Mouse (Mus musculus) megakaryocyte progenitor cell, adult 5-6 weeks (primary cell): Measurements from ENCODE around the gene Arid4a. TPM values are rescaled to one million over a fixed set of nuclear protein-coding genes. Genes with fewer than 3 reads are reported as not detected.
"Not testable (repeated sequence)": the region's sequence is repeated elsewhere in the genome, so short reads cannot be mapped to it uniquely, and the experiment has no call there.

Experiments used
- ATAC-seq: replicated peaks from 2 replicates; pipeline ENCODE4 v1.8.0; 2016; ENCODE audit warnings: mild to moderate bottlenecking, moderate TSS enrichment, inconsistent platforms; ENCODE audit not compliant: poor library complexity
- total RNA-seq, 2 experiments: library from RNA; stranded (forward) in 1 of 2; stranded (reverse) in 1 of 2; fragments of 157-497, 149-512 nt in 1 of 2; fragments of 200-1000 nt in 1 of 2; gene quantifications; 2 replicates each; pipeline versions ENCODE4 v1.2.3 to v1.2.4; 2015 to 2017

Arid4a gene
- total RNA-seq, 2 experiments from 2014 or later, result 25.8 to 36.6 TPM

DNA sequence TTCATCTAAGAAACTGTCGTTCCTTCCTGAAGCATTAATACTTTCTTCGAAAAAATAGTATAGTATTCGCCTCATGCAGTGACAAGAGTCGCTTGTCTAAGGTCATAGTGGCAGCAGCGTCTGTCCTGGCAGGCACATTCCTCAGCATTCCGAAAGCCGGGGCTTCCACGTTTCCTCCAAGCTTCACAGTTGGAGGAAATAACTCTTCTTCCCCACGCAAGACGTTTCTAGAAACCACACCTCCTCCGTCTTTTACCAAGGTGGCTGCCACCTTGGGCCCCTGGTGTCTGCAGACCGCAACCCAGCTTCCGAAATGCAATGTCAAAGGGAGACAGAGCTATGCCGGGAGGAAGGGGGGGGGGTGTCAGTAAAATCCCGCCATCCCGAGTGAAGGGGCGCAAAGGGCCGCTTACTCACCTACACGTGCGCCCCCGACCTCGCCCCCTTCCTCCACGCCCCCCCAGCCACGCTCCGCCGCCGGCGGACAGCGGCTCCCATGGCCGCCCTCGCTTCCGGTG, 886 bp upstream of the Arid4a start:
- ATAC-seq, result peak; percentile 57

DNA sequence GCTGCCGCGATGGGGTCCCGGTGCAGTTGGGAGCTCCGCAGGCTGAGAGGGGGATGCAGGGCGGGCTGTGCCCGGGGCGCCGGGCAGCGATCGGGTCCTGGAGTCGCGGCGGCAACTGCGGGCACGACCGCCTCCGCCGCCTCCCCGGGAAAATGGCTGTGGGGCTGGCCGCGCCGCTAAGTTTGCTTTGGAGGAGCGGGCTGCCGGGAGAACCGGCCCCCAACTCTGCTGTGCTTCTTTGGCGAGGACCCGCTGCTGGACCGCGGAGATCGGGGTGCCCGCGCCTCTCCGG, 367 bp downstream of the Arid4a start:
- no peak for ATAC-seq

DNA sequence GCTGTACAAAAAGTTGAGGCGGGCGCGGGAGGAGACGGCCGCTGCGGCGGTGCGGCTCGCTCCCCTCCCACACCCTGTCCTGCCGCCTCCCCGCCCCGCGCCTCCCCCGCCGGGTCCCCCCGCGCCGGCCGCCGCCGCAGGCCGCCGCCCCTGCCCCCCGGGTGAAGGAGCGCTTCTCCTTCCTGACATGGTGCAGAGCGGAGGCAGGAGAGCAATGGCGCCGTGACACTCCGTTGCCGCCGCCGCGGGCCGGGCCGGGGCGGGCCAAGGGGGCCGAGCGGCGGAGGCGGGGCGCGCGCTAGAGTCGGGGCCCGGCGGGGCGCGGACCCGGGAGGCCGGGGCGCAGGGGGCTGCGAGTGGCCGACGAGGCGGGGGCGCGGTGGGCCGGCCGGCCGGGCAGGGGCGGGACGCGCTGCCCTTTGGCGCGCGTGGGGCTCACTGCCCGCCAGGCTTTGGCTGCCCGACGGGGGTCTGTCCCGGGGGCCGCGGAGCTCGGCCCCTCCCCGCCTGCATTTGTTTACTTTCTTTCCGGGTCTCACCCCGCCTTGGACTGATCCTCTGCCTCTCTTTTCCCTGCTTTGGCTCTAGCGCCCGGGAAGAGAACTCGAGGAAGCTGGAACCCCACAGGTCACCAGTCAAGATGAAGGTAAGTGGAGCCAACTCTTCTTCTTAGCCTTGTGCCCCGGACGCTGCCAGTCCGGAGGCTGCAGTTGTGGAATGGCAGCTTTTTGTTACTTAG, 882 bp downstream of the Arid4a start:
- ATAC-seq, result no peak; the same call in 1 of the 2 replicates

DNA sequence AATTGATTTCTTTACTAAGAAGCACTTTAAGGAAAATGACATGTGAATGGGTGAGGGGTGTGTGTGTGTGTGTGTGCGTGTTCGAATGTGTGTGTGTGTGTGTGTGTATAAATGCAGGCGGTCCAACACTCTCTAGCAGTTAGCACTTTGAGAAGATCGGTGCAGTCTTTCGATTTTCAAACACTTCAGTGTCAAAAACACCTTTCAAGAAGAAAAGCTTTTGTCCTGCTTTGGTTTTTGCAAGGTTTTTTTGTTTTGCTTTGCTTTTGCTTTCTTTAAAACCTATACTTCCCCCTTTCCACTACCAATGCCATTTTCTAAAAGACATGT, 1.4 kb downstream of the Arid4a start:
- no peak for ATAC-seq

DNA sequence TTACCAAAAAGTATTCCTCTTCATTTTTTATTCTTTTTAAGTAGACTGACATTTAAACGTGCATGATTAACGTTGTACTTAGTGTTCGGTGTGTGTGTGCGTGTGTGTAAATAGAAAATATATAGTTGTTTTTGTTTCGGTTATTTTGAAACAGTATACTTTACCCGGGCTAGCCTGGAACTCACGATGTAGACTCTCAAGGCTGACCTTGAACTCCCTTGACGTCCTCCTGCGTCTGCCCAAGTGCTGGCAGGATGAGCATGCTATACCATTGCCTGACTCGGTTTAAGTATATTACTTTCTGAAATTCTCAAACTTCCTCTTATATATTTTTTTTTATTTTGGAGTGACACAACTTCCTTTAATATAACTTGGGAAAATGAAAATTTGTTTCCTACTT, 2.0 kb downstream of the Arid4a start:
- ATAC-seq, result no peak

DNA sequence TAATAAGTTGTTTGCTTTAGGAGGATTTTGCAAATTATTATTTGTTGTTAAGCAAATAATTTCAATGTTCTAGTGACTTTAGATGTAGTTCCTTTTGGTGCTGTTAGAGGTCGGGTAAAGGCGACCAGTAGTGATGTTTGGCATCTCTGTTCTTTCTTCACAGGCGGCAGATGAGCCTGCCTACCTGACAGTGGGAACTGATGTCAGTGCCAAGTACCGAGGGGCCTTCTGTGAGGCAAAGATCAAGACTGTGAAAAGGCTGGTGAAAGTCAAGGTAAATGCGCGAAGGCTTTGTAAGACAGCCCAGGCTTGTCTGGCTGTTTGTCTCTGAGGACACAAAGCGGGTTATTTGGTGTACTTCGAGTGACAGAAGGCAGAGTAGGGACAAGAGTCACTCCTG, 3.4 kb downstream of the Arid4a start:
- no peak for ATAC-seq

DNA sequence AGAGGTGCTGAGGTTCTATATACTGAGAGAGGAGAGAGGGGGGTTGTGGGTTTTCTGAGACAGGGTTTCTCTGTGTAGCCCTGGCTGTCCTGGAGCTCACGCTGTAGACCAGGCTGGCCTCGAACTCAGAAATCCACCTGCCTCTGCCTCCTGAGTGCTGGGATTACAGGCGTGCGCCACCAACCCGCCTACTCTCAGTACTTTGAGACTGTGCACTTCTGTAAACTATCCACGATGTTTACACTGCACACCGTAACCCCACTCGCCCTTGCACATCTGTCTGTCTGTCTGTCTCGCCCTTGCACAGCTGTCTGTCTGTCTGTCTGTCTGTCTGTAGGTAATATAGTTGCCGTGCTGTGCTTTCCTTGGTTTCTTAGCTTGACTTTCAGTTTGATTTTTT, 8.6 kb downstream of the Arid4a start:
- no peak for ATAC-seq

DNA sequence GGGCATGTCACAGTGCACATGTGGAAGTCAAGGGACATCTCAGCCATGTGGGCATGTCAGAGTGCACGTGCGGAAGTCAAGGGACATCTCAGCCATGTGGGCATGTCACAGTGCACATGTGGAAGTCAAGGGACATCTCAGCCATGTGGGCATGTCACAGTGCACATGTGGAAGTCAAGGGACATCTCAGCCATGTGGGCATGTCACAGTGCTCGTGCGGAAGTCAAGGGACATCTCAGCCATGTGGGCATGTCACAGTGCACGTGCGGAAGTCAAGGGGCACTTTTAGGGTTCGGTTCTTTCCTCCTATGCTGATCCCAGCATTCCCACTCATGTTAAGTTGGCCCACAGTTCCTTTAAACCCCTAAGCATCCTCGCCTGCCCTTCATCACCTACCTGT, 12.5 kb downstream of the Arid4a start:
- ATAC-seq, result not testable (repeated sequence)

DNA sequence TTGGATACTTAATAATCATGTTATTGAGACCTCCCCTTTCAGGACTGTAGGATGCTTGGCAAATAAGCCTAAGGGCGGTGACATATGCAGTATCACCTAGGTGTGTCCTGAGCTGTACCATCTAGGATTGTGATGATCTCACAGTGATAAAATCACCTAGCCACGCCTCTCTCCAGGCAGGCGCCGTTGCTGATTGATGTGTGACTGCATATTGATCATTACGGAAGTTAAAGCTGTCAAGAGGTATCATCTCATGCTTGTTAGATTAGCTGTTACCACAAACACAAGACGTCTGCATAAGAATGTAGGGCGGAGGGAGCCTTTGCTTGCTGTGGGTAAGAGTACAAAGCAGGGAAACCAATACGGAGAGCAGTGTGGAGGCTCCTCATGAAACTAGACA, 14.5 kb downstream of the Arid4a start:
- ATAC-seq, result no peak

DNA sequence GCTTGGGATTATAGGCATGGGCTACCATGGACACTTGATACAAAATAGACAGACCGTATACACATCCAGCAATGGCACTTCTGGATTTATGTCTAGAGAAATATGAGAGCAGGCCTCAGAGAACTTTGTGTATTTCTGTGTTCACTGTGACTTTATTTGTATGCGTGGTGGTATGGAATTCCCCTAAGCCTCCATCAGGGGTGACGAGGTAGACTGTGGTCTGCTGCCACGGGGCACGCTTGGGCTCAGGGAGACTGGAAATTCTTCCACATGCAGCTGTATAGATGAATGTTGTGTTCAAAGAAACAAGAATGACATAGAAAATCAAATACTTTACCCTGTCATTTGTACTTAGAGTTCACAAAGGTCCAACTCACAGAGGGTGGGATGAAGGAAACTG, 14.9 kb downstream of the Arid4a start:
- no peak for ATAC-seq

DNA sequence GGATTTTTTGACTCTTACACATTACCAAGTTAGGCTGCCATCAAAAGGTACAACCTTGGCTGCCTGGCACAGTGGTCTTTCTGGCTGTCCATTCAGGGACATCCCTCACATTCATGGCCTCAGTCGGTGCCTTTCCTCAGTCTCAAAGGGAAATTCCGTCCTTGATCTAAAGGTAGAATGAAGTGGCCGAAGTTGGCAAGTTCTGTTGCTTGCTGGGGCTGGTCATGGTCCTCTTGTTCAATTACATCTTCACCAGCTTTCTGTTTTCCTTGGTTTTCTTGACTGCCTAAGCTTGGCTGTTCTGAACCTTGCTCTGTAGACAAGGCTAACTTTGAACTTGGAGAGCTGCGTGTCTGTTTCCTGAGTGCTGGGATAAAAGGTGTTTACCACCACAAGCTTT, 20.0 kb downstream of the Arid4a start:
- ATAC-seq, result no peak

DNA sequence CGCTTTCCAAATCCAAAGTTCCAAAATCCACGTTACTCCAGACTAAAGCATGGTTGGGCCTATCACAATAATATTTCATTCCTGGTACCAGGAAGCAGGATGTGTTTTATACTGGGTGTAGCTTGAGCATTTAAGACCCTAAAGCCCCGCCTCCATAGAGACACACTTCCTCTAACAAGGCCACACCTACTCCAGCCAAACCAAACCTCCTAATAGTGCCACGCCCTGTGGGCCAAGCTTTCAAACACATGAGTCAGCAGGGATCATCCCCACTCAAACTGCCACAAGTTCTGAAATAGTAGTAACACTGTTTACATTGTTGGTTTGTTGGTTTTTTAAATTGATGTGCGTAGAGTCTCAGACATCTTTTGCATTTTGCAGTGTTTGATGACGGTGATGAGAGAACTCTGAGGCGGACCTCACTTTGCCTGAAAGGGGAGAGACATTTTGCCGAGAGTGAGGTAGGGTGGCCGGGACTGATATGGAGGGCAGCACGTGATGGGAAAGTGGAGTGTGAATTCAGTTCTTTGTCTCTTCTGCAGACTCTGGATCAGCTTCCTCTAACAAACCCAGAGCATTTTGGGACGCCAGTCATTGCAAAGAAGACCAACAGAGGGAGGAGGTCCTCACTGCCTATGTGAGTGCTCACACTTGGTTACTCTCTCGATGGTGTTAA, 21.1 kb downstream of the Arid4a start:
- peak; percentile 65; the same call in 1 of the 2 replicates for ATAC-seq

DNA sequence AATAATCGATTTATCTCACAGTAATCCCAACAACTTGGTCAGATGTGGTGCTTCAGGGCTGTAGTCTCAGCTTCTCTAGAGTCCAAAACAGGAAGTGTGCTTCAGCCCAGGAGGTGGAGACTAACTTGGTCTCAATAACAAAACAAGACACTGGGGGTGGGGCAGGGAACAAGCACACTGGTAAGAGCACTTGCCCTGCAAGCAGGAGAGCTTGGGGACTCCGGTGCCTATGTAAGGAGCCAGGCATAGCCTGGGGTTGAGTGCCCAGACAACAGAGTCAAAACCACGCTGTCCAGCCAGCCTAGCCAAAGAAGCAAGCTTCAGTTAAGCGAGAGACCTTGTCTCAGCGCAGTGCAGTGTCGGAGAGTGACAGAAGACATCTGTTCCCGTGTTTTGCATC, 24.7 kb downstream of the Arid4a start:
- peak; percentile 68 for ATAC-seq

DNA sequence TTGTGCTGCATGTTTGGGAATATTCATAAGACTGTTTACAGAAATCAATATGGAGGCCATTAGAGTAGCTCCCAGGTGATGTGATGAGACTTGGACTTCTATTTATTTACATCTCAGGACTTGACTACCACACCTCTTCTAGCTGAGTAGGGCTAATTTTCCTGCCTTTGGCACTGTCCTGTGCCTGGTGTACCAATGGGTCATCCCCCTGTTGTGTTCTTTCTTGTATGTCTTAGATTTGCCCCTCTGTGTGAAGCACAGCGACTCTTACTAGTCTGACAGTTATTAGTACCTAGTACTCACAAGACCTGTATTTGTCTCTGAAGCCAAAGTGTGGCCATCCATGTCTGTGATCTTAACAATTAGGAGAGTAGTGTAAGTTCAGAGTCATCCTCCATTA, 26.7 kb downstream of the Arid4a start:
- ATAC-seq, result no peak

DNA sequence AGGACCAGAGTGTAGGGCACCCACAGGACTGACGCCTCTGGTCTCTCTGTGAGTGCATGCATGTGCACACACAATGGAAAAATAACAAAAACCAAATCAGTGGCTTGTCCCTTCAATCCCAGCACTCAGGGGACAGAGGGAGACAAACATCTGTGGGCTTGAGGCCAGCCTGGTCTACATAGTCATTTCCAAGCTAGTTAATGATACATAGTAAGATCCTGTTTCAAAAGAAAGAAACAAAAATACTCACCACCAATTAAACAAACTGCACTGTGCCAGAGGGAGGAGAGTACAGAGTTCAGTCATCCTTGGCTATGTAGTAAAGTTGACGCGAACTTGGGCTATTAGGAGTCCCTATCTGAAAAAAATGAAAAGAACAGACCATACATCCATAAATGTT, 27.8 kb downstream of the Arid4a start:
- ATAC-seq, result no peak

DNA sequence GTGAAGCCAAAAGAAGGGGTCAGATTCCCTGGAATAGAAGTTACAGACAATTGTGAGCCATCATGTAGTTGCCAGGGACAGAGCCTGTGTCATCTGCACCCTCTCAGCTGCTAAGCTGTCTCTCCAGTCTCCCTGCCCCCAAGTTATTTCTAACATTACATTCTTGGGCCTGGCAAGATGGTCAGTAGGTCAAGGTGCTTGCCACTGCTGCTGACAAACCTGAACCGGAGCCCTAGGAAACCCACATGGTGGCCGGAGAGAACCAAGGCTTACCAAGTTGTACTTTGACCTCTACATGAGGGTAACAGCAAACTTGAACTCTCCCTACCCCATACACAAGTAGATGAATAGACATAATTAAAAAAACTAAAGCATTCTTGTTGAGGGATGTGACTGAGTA, 28.7 kb downstream of the Arid4a start:
- ATAC-seq, result no peak

DNA sequence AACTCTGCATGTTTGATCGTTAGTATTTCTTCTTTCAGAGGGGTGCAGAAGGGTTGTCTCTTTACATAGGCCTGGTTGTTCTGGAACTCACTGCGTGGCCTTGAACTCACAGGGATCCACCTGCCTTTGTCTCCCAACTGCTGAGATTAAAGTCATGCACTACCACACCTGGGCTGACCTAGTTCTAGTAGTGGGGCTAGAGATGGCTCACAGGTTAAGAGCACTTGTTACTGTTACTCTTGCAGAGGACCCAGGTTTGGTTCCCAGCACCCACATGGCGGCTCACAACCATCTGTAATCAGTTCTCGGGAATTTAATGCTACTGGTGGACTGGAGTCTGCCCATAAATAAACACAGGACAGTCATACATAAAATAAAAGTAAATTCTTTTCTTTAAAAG, 30.7 kb downstream of the Arid4a start:
- ATAC-seq, result no peak

DNA sequence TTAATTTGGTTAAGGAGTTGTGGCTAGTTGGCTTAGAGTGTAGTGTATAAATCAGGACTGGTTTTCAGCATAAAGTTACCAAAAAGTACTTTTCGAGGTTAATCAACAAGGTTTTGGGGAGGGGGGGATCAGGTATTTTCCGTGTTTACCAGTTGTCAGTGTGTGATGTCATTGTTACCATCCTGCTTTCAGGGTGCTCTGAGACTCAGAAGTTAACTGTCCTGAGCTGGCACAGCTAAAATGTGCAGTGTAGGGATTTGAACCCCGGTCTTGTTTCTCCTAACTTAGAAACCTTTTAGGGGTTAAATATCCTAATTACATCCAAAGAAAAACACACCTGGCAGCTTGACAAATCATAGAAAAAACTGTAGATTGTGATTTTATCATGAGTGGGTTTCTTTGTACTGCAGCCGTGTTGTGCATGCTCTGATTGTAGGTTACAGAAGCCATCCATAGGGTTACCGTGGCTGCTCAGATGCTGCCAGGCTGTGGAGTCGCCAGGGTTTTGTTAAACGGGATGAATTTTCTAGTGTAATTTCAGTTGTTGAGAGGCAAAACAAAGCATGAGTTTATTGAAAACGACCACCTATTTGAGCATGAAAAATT, 31.8 kb downstream of the Arid4a start:
- ATAC-seq, result no peak

DNA sequence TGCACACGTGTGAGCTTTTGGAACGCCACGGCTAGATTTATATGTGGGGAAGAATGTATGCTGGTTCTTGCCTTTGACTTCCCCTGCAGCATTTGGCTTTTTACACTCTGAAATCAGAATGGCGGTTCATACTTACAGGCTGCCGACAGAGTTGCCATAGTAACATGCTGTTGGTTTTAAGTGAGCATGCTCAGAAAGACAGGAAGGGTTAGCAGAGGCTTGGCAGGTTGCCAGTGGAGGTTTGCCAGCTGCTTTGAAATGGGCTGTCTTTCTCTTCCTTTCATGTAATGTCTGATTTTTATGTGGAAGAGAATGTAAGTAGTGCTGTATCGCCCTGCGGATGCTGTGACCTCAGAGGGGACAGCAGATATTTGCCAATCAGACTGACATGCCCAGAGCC, 32.3 kb downstream of the Arid4a start:
- peak; percentile 79 for ATAC-seq

DNA sequence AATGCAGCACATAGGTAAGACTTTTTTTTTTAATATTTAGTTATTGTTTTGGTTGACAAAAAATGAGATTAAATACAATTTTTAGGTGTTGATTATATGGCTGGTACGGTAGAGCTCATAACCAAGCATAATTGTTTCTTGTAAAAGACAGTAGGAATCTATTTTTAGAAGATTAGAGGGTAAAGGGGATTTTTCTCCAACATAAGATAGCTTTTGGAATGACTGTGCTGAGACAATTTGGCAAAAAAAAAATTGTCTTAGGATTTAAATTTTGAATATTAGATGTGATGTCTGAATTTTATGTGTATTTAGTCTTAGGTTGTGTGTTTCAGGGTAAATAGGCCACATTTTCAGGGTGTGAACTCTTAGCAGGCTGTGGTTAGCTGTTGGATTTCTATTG, 32.8 kb downstream of the Arid4a start:
- no peak for ATAC-seq

DNA sequence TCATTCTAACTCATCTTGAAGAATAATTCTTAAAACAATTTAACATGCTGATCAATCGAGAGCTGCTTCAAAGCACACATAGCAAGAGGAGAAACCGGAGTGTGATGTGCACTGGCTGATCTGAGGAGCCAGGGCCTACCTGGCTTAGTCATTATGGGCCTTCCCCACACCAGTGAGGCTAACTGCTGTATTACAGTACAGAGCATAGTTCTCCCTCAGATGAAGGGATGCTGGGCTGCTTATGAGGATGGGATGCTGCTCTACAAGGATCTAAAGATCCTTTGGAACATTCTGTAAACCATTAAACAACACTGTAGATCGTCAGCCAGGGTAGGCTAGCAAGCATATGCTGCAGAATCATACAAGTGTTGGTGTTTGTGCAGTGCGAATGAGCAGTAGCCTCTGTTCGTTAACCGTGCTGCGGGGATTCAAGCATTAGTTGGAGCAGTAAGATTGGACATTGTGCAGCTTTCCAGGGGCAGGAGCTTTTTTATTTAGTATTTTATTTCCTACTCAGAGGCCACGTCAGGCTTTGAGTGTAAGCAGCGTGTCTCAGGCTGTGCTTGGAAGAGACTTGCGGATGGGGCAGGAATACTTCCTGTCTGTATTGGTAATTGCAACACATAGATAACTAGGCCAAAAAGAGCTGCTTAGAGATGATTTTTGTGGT, 33.9 kb downstream of the Arid4a start:
- no peak for ATAC-seq

DNA sequence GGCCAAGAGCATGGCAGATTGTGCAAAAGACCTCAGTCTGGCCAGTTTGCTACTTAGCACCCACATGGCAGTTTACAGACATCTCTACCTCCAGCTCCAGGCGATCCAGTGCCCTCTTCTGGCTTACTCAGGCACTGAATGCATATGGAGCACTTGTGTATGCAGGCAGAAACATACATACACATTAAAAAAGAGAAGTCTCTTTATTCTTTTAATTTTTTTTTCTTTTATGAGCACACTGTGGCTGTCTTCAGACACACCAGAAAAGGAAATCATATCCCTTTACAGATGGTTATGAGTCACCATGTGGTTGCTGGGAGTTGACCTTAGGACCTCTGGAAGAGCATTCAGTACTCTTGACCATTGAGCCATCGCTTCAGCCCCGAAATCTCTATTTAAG, 35.3 kb downstream of the Arid4a start:
- peak; percentile 68 for ATAC-seq
